Mouse (Mus musculus) retina, adult 2 months (tissue): ENCODE data around the gene Tmem37.

ENCODE experiments used
- DNase-seq: peaks from one replicate; pipeline ENCODE4 v3.0.0-alpha.2; 2012; ENCODE audit warnings: low read depth, low spot score

Tmem37 gene

GRCm38 (mm10) chr1:120019428-120019827 lies 54.4 kb downstream of the Tmem37 start:
- DNase-seq = no peak

GRCm38 (mm10) chr1:120018900-120019299 lies 55.0 kb downstream of the Tmem37 start:
- no peak for DNase-seq
